In the genomic region with DNA sequence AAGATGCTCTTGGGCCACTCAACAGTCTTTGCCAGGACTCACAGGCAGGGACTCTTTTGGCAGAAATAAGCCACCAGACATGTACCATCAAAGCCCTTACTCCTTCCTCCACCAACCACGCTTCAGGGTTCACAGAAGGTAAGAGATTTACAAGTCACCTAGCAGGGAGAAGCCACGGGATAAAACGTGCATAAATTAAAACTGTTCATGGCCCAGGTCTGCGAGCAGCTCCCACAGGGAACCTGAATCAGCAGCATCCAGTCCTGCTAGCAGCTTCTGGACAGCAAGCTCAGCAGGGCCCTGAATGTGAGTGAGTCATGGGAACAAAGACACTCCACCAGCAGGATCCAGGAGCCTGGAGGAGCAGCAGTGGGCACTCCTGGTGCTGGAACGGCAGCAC, we compare ENCODE assay signal across 11 mouse cellular contexts. TPM values are rescaled to one million over a fixed set of nuclear protein-coding genes. Genes with fewer than 3 reads are reported as not detected.
DNase-seq lines count a peak whose midpoint lies in the region; ATAC-seq and TF ChIP-seq lines count a peak whose summit lies in the region.
"Had no signal": no experiment of that assay in that cellular context is flagged by ENCODE, and none has a peak within 500 bp of the region (broad histone marks: within the 10 kb centered on the region; RNA-seq: fewer than 3 reads in every experiment).

No protein-coding gene starts in this region.

- DNase-seq in heart, adult 18-20 months, result no peak
- no peak for DNase-seq in ES-E14 (ENCODE audit: low read depth, low spot score)
- DNase-seq in brain, adult 2 months (ENCODE audit: low read depth, low spot score), result peak; percentile 69
- DNase-seq in kidney, postnatal 10 days, result peak; percentile 9
- no peak for DNase-seq in yolk sac, embryonic 10.5 days (ENCODE audit: low spot score)
- no peak for DNase-seq in natural killer cell, adult 2 months (ENCODE audit: low spot score in 2 of 2)
- DNase-seq: gastrocnemius, postnatal 10 days; lung, postnatal 36 days had no signal

- no peaks in the 10 kb centered on the region for H3K27me3 ChIP-seq in heart, embryonic 14.5 days (ENCODE audit: control insufficient read depth, insufficient read depth, low read length)

- H3K4me2 ChIP-seq in heart, embryonic 14.5 days (ENCODE audit: low read length), result no peak overlapping the region

- no peak overlapping the region for H3K4me3 ChIP-seq in heart, embryonic 14.5 days (ENCODE audit: control insufficient read depth in 1 of 2, insufficient read depth in 1 of 2, low read depth in 1 of 2, low read length in 2 of 2)
- H3K4me3 ChIP-seq in ES-E14 (ENCODE audit: insufficient read depth in 1 of 2, low read depth in 1 of 2, low read length in 2 of 2, poor library complexity in 1 of 2, severe bottlenecking in 1 of 2), result no peak overlapping the region

- 65% methylated on average over 5 of the region's 5 CpGs for WGBS in heart, embryonic 14.5 days

- H3K36me3 ChIP-seq in heart, embryonic 14.5 days (ENCODE audit: control insufficient read depth, insufficient read depth, low read length), result peaks cover 8% of the 10 kb centered on the region
- H3K36me3 ChIP-seq in ES-E14 (ENCODE audit: control insufficient read depth, insufficient read depth, low read length, poor library complexity, severe bottlenecking), result no peaks in the 10 kb centered on the region

- 0 out of 2 replicates have a peak overlapping the region, but pooled peaks have one; percentile 14 for H3K9ac ChIP-seq in heart, embryonic 14.5 days (ENCODE audit: low read length)
- 0 out of 2 replicates have a peak overlapping the region, but pooled peaks have one; percentile 25 for H3K9ac ChIP-seq in ES-E14 (ENCODE audit: insufficient read depth, low read depth, low read length, poor library complexity, severe bottlenecking)

- peak overlapping the region in 1 of 2 experiments; percentile 86; a peak in 1 of 4 replicates for H3K27ac ChIP-seq in heart, embryonic 14.5 days (replicated peaks in 1 of 2; ENCODE audit: control insufficient read depth in 1 of 2, insufficient read depth in 1 of 2, low read depth in 2 of 2, low read length in 2 of 2)
- no peak overlapping the region for H3K27ac ChIP-seq in ES-E14 (ENCODE audit: insufficient read depth, low read depth, low read length, poor library complexity, severe bottlenecking)

- no peaks in the 10 kb centered on the region for H3K9me3 ChIP-seq in heart, embryonic 14.5 days (ENCODE audit: control insufficient read depth, low read length)
- H3K9me3 ChIP-seq in ES-E14 (ENCODE audit: control insufficient read depth, insufficient read depth, low read depth, low read length), result no peaks in the 10 kb centered on the region

- in situ Hi-C loops in ES-E14 (cut with MboI; ENCODE audit: low sequenced_read_pairs in 2 of 2, unreplicated experiment in 2 of 2), result no loop called here

- H3K4me1 ChIP-seq in heart, embryonic 14.5 days (ENCODE audit: control insufficient read depth in 2 of 2, insufficient read depth in 2 of 2, low read length in 2 of 2), result peaks cover 29 to 34% of the 10 kb centered on the region in 2 experiments
- peaks cover 8 to 38% of the 10 kb centered on the region in 2 experiments for H3K4me1 ChIP-seq in ES-E14 (ENCODE audit: control insufficient read depth in 2 of 2, insufficient read depth in 2 of 2, low read length in 2 of 2, poor library complexity in 1 of 2)

- no peak for ATAC-seq in heart, embryonic 14.5 days (ENCODE audit: insufficient number of reproducible peaks, insufficient read depth, low FRiP score, low read depth)
- no peak for ATAC-seq in activated CD4-positive, CD25-positive, alpha-beta regulatory T cell, adult 4 months
- ATAC-seq: inflammation-experienced regulatory T-cells, adult 6 months had no signal

TF ChIP-seq in ES-E14, 5 proteins besides CTCF, POLR2A, EP300 and RAD21:
- TF ChIP-seq ZC3H11A (IDR thresholded peaks at IDR 0.05; ENCODE audit: borderline replicate concordance, low read depth, low read length) (no peak), ZNF384 (IDR thresholded peaks at IDR 0.05; ENCODE audit: low read depth, low read length) (no peak), CHD2 (IDR thresholded peaks at IDR 0.05; ENCODE audit: low read depth, low read length) (no peak), MAFK (IDR thresholded peaks at IDR 0.05; ENCODE audit: insufficient read depth, low read depth, low read length) (no peak)
TF ChIP-seq in ES-E14: peak in this region for 0.

RNA-seq across cellular contexts. Expression of a gene that starts 7.9 kb away (rescaled TPM):
- polyA plus RNA-seq in heart, embryonic 14.5 days (2014; fragmentation: Nextera tagmentation; extraction: Ambion mirVana), result 142 and 143 TPM in 2 replicates
- 100 to 1,000 TPM in 1 of 2 experiments, 10 to 100 TPM in 1; 83.1 to 104 TPM for total RNA-seq in heart, adult 18-20 months (2021)
- total RNA-seq in ES-E14 (2012; rRNA removed), result 161 and 175 TPM in 2 replicates
- under 1 TPM; 0.08 to 0.23 TPM for polyA plus RNA-seq in activated CD4-positive, CD25-positive, alpha-beta regulatory T cell, adult 4 months (2017; shearing (Covaris generic))

Comparison
In these comparisons a context has a peak if more than half of its experiments do, and no peak if none do; other contexts are left out.
1. DNase-seq: peak in brain, adult 2 months (single experiment) and kidney, postnatal 10 days (single experiment); none in heart, adult 18-20 months (0 of 2), ES-E14 (single experiment), yolk sac, embryonic 10.5 days (single experiment) and natural killer cell, adult 2 months (0 of 2).